Mouse (Mus musculus): ENCODE measurements around the gene Itga1. TPM values are rescaled to one million over a fixed set of nuclear protein-coding genes. Genes with fewer than 3 reads are reported as not detected.

The Itga1 gene
- total RNA-seq (2017): 1.5 and 1.9 TPM in 2 replicates

- peak; percentile 81 for ATAC-seq (replicated peaks; ENCODE audit: low read depth, poor library complexity, severe bottlenecking)
Observed at GRCm38 (mm10) chr13:115101355-115102191, at the start of gene Itga1, which contains the start of gene Gm49395. Itga1 (minus strand) TSS chr13:115101964. Gm49395 (minus strand) TSS chr13:115101921.

DNA sequence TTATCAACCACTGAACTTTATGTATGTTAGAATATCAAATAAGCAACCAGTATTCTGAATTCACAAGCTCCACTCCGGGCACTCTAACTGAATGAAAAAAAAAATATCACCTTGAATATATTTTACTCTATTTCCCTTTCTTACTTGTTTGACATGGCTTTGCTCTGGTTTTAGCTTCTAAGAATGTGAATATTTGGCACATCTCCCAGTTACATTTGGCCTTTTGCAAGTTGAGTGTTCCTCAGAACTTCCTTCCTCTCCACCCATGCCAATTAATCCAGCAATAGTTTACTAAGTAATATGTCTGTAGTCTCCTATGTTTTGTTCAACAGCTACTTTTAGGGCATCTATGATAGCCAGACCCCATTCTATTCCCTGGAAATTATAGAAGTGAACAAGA lies 48.8 kb upstream of the Itga1 start:
- no peak for ATAC-seq (replicated peaks; ENCODE audit: low read depth, poor library complexity, severe bottlenecking)

DNA sequence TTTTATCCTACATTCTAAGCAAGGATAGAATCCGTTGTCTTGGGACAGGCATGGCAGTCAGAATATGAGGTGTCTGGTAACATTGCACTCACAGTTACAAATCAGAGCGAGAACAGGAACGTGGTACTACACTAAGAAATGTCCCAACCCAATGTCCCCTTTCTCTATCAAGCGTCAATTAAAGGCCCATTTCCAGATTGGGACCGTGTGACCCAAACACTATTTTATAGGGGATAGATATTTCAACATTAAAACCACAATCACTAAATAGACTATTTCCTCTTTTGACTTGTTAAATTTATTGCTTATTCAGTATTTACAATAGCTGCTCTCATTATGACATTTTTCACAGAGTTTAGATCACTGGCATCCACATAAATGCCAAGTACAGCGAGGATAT lies 48.1 kb upstream of the Itga1 start:
- peak; percentile 69 for ATAC-seq (replicated peaks; ENCODE audit: low read depth, poor library complexity, severe bottlenecking)

DNA sequence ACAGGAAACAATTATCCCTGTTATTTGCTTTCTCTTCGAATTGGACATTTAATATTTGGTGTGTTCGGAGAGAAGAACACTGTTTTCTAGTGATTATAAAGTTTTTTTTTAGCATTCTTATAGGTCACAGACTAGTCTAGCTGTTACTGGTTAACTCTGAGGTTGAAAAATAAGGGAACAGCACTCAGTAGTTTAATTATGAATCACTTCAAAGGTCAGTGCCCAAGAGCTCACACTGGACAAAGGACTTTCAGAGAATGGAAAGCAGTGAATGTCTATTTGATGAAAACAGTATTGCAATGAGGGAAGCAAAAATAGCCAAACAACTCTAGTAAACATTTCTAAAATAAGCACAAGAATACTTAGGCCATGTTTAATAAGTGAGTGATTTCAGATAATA lies 41.8 kb upstream of the Itga1 start:
- ATAC-seq (replicated peaks; ENCODE audit: low read depth, poor library complexity, severe bottlenecking): no peak

DNA sequence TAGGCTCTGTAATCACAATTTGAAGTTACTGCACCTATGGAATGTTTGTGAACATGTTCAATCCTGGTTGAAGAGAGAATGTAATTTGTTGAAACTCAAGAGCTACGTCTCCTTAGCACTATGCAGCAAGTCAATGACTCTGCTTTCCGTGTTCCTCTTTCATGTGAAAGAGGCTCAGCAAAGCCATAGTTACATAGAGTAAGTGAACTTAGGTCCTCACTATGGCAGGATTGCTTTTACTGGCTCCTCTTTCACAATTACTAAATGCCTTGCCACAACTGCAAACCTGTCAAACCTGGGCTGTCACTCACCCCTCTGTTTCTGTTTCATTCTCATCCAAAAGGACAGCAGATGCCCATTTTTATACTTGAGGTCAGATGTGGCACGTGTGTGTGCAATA lies 40.3 kb upstream of the Itga1 start:
- ATAC-seq (replicated peaks; ENCODE audit: low read depth, poor library complexity, severe bottlenecking): peak; percentile 42; the same call in 1 of the 2 replicates

DNA sequence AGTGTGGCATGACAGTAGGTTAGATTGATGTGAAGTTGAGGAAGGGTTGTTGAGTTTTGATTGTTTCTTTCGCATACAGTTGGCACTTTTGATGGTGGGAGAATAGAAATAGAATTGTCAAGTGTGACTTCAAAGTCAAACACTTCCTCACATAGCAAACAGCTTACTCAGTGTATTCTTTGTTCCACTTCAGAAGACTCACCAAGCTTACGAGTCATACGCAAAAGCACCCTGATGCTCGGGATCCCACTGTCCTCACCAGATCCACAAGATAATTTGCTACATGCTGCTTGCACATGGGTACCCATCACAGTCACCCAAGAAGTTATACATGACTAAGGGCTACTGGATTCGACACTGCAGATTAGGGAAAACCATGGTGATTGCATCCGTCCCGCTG lies 36.7 kb upstream of the Itga1 start:
- no peak for ATAC-seq (replicated peaks; ENCODE audit: low read depth, poor library complexity, severe bottlenecking)

DNA sequence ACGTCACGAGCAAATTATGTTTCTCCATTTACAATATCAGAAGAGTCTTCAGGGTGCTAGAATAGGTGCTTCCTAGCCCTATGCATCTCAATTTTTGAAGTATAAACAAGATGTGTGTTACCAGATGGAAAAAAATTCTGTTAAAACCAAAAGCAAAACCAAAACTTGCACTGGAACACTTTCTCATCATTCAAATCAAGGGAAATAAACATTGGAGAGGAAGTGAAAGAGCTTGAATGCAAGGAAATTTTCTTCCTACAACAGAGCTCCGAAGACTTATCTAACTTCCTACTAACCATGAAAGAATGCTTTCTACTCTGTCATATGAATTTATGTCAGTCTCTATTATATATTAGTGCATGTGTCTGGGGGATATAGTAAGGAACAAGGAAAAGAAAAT lies 35.0 kb upstream of the Itga1 start:
- peak; percentile 85 for ATAC-seq (replicated peaks; ENCODE audit: low read depth, poor library complexity, severe bottlenecking)

- ATAC-seq (replicated peaks; ENCODE audit: low read depth, poor library complexity, severe bottlenecking): no peak
Observed at GRCm38 (mm10) chr13:115132435-115132834, 30.7 kb upstream of the Itga1 start.

GRCm38 (mm10) chr13:115131381-115131780 lies 29.6 kb upstream of the Itga1 start:
- peak; percentile 53; the same call in 1 of the 2 replicates for ATAC-seq (replicated peaks; ENCODE audit: low read depth, poor library complexity, severe bottlenecking)

DNA sequence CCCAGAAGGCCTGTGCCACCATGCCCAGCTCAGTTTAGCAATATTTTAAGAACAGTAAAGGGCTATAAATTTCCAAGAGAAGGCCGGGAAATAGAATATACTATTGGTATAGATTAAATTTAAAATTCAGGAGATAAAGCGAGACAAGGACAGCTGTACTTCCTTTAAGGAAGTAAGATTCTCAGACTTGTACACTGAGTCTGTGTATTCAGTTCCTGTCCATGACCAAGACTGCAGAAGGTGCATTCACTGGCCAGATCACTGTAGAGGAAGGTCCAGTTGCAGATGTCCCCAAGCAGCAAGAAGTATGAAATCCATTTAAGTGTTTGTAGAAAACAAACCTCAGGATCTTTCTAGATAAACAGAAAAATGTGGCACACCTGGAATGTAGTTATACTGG lies 28.3 kb upstream of the Itga1 start:
- 0 out of 2 replicates have a peak, but pooled peaks have one; percentile 38 for ATAC-seq (replicated peaks; ENCODE audit: low read depth, poor library complexity, severe bottlenecking)

DNA sequence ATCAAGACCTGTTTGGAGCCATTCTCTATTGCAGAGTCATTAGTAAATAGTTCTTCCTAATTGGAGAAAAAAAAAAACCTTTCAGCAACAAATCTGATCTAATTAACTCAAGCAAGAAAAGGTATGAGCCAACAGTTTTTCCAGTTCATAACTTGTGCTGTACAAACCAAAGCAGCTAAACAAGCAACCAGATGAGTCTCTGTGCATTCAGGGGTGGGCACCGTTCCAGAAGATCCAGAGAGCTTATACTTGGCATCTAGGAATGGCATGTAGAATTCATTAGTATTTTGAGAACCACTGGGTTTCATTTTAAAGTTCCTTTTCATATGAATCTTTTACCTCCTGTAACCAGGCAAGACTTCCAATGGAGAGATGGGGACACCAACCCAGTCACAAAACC lies 26.1 kb upstream of the Itga1 start:
- no peak for ATAC-seq (replicated peaks; ENCODE audit: low read depth, poor library complexity, severe bottlenecking)

DNA sequence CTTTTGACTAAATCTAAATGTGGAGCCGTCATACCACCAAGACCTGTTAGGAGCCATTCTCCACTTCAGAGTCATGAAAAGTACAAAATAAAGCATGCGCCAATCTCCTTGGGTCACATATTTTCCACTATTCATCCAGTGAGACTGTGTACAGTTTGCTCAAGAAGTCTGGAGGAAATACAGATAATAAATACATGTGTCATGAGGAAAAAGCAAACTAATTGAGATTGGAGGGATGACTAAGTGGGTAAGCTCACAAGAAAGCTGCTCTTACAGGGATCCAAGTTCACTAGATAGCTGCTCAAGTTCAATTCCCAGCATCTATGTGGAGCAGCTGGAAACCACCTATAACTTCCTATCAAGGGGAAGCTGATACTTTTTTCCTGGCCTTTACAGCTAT lies 24.8 kb upstream of the Itga1 start:
- ATAC-seq (replicated peaks; ENCODE audit: low read depth, poor library complexity, severe bottlenecking): no peak

GRCm38 (mm10) chr13:115125130-115125529 lies 23.4 kb upstream of the Itga1 start:
- ATAC-seq (replicated peaks; ENCODE audit: low read depth, poor library complexity, severe bottlenecking): no peak

DNA sequence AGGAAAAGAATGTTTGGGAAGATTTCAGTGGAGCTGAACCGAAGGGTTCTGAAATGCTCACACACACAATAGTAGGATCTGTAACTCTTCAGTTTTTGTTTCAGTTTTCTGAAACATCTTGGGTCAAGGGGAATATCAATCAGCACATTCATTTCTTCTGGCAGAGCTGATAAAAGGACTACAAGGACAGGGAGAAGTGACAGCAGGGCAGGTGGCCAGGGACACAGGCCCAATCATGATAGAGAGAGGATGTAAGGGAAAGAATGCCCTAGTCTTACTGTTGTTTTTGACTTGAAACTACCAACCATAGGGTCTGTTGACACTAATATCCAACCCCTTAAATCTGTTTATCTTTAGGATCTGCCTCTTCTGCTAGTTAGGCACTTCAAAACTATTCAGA lies 22.8 kb upstream of the Itga1 start:
- ATAC-seq (replicated peaks; ENCODE audit: low read depth, poor library complexity, severe bottlenecking): no peak

- no peak for ATAC-seq (replicated peaks; ENCODE audit: low read depth, poor library complexity, severe bottlenecking)
Observed at GRCm38 (mm10) chr13:115118756-115119155, 17.0 kb upstream of the Itga1 start.

- ATAC-seq (replicated peaks; ENCODE audit: low read depth, poor library complexity, severe bottlenecking): no peak
Observed at GRCm38 (mm10) chr13:115118195-115118594, 16.4 kb upstream of the Itga1 start.

GRCm38 (mm10) chr13:115116930-115117621 lies 15.3 kb upstream of the Itga1 start:
- peak; percentile 80 for ATAC-seq (replicated peaks; ENCODE audit: low read depth, poor library complexity, severe bottlenecking)

GRCm38 (mm10) chr13:115109628-115110027 lies 7.9 kb upstream of the Itga1 start:
- no peak for ATAC-seq (replicated peaks; ENCODE audit: low read depth, poor library complexity, severe bottlenecking)

GRCm38 (mm10) chr13:115107436-115107835 lies 5.7 kb upstream of the Itga1 start:
- no peak for ATAC-seq (replicated peaks; ENCODE audit: low read depth, poor library complexity, severe bottlenecking)

GRCm38 (mm10) chr13:115106183-115106582 lies 4.4 kb upstream of the Itga1 start:
- no peak for ATAC-seq (replicated peaks; ENCODE audit: low read depth, poor library complexity, severe bottlenecking)

- ATAC-seq (replicated peaks; ENCODE audit: low read depth, poor library complexity, severe bottlenecking): 0 out of 2 replicates have a peak, but pooled peaks have one; percentile 24
Observed at GRCm38 (mm10) chr13:115102754-115103153, 990 bp upstream of the Itga1 start.

Data from common myeloid progenitor, adult 5-6 weeks (primary cell).